Mouse (Mus musculus) kidney, adult 2 months (tissue): ENCODE data around the gene Ifngr1.

Experiments used
- CTCF ChIP-seq: fragments of 200-500 bp; conservative IDR thresholded peaks from 2 replicates; pipeline ENCODE4 v1.5.1; 2011; ENCODE audit warnings: low read depth, mild to moderate bottlenecking, control low read depth, low read length, moderate library complexity, mixed read lengths; ENCODE audit not compliant: insufficient read depth, insufficient read length
- POLR2A ChIP-seq: fragments of 200-500 bp; IDR thresholded peaks from one replicate; pipeline ENCODE4 v1.6.1; 2011; ENCODE audit warnings: low read depth, low read length, control low read depth

DNA sequence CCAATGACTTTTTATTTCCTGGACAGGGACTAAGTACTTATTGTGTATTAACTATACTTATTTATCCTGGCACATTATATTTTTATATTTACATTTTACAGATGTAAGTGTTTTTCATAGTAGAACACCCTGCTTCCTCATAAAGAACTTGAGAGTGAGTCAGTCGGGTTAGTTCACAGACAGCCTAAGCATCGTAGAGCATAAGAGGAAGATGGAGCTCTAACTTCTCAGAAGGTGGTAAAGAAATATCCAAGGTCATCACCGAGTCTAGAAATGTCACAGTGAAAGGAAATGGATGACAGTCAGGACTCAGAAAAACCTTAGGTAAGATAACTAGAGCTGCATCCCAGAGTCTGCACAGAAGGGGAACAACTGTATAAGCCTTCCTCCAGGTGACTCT is 40.2 kb upstream of the Ifngr1 start:
- no peak for TF ChIP-seq POLR2A
- no peak for TF ChIP-seq CTCF
